Mouse (Mus musculus): ENCODE results near the gene Acer2. TPM values are rescaled to one million over a fixed set of nuclear protein-coding genes. Genes with fewer than 3 reads are reported as not detected.

Gene Acer2
- total and polyA plus RNA-seq, 3 experiments, result 0.09 to 0.29 (median 0.13) TPM

GRCm38 (mm10) chr4:86898791-86899474, 24.7 kb downstream of the Acer2 start:
- DNase-seq (ENCODE audit: extremely low read depth), result no peak
- H3K36me3 ChIP-seq (replicated peaks in 1 of 2; ENCODE audit: control insufficient read depth in 1 of 2, insufficient read depth in 1 of 2, low read length in 1 of 2), result no peaks in the 10 kb centered on the region
- H3K4me2 ChIP-seq (ENCODE audit: insufficient read depth, low read depth, poor library complexity, severe bottlenecking), result no peak overlapping the region
- no peak overlapping the region for H3K27ac ChIP-seq (ENCODE audit: insufficient read depth, low read depth)
- H3K9ac ChIP-seq (ENCODE audit: insufficient read depth, low read depth), result no peak overlapping the region
- H3K27me3 ChIP-seq (replicated peaks), result no peaks in the 10 kb centered on the region
- H3K79me2 ChIP-seq (replicated peaks; ENCODE audit: control insufficient read depth, extremely low read depth, insufficient read depth, poor library complexity, severe bottlenecking), result no peaks in the 10 kb centered on the region
- TF ChIP-seq MXI1 (IDR thresholded peaks at IDR 0.05; ENCODE audit: low read depth, low read length) (no peak), MYC (IDR thresholded peaks at IDR 0.05; ENCODE audit: low read depth, low read length) (no peak), PAX5 (IDR thresholded peaks at IDR 0.05; ENCODE audit: low read length) (no peak), CHD1 (IDR thresholded peaks at IDR 0.05; ENCODE audit: low read depth, low read length) (no peak)
- in situ Hi-C loops (cut with MboI; ENCODE audit: low pct_ligation_motif_present, low pct_unique_long_range_greater_than_20kb, low sequenced_read_pairs) (no loop called here), dilution Hi-C loops (cut with MboI; ENCODE audit: extremely low pct_ligation_motif_present, extremely low pct_unique_long_range_greater_than_20kb, low sequenced_read_pairs) (no loop called here)
- no peak overlapping the region for H3K4me3 ChIP-seq (replicated peaks in 1 of 3; ENCODE audit: low read depth in 2 of 3, low read length in 2 of 3, poor library complexity in 1 of 3)
- no peaks in the 10 kb centered on the region for H3K9me3 ChIP-seq (replicated peaks; ENCODE audit: low read length)
- no peaks in the 10 kb centered on the region for H3K4me1 ChIP-seq (ENCODE audit: control insufficient read depth in 1 of 2, insufficient read depth in 2 of 2)

- H3K4me3 ChIP-seq (replicated peaks in 1 of 3; ENCODE audit: low read depth in 2 of 3, low read length in 2 of 3, poor library complexity in 1 of 3), result no peak overlapping the region
- in situ Hi-C loops (cut with MboI; ENCODE audit: low pct_ligation_motif_present, low pct_unique_long_range_greater_than_20kb, low sequenced_read_pairs), result no loop called here
- dilution Hi-C loops (cut with MboI; ENCODE audit: extremely low pct_ligation_motif_present, extremely low pct_unique_long_range_greater_than_20kb, low sequenced_read_pairs), result no loop called here
These were observed 28.2 kb downstream of the Acer2 start for GRCm38 (mm10) chr4:86902351-86902750.

GRCm38 (mm10) chr4:86904969-86905368, 30.8 kb downstream of the Acer2 start:
- Histone ChIP-seq H3K4me2 (ENCODE audit: insufficient read depth, low read depth, poor library complexity, severe bottlenecking) (no peak overlapping the region), H3K4me1 (ENCODE audit: control insufficient read depth in 1 of 2, insufficient read depth in 2 of 2) (no peaks in the 10 kb centered on the region), H3K4me3 (replicated peaks in 1 of 3; ENCODE audit: low read depth in 2 of 3, low read length in 2 of 3, poor library complexity in 1 of 3) (no peak overlapping the region), H3K27ac (ENCODE audit: insufficient read depth, low read depth) (no peak overlapping the region), H3K36me3 (replicated peaks in 1 of 2; ENCODE audit: control insufficient read depth in 1 of 2, insufficient read depth in 1 of 2, low read length in 1 of 2) (no peaks in the 10 kb centered on the region), H3K27me3 (replicated peaks) (no peaks in the 10 kb centered on the region), H3K79me2 (replicated peaks; ENCODE audit: control insufficient read depth, extremely low read depth, insufficient read depth, poor library complexity, severe bottlenecking) (no peaks in the 10 kb centered on the region), H3K9me3 (replicated peaks; ENCODE audit: low read length) (no peaks in the 10 kb centered on the region), H3K9ac (ENCODE audit: insufficient read depth, low read depth) (no peak overlapping the region)
- in situ Hi-C loops (cut with MboI; ENCODE audit: low pct_ligation_motif_present, low pct_unique_long_range_greater_than_20kb, low sequenced_read_pairs) (no loop called here), dilution Hi-C loops (cut with MboI; ENCODE audit: extremely low pct_ligation_motif_present, extremely low pct_unique_long_range_greater_than_20kb, low sequenced_read_pairs) (no loop called here)
- peak; percentile 33 for DNase-seq (ENCODE audit: extremely low read depth)
- peak; percentile 10; the same call in 1 of the 2 replicates for TF ChIP-seq SMC3 (IDR thresholded peaks at IDR 0.05; ENCODE audit: low read depth, low read length)
- TF ChIP-seq POLR2AphosphoS2 (IDR thresholded peaks at IDR 0.05; ENCODE audit: low read depth, low read length), result no peak
- peak; percentile 55 to 64 for TF ChIP-seq CTCF (conservative IDR thresholded peaks at IDR 0.05 in 1 of 2, IDR thresholded peaks at IDR 0.05 in 1 of 2; ENCODE audit: low read depth in 2 of 2, low read length in 2 of 2)

More at GRCm38 (mm10) chr4:86902351-86902750, 28.2 kb downstream of the Acer2 start:
- H3K9me3 ChIP-seq (replicated peaks; ENCODE audit: low read length), result no peaks in the 10 kb centered on the region
- DNase-seq (ENCODE audit: extremely low read depth), result no peak
- H3K36me3 ChIP-seq (replicated peaks in 1 of 2; ENCODE audit: control insufficient read depth in 1 of 2, insufficient read depth in 1 of 2, low read length in 1 of 2), result no peaks in the 10 kb centered on the region
- no peaks in the 10 kb centered on the region for H3K79me2 ChIP-seq (replicated peaks; ENCODE audit: control insufficient read depth, extremely low read depth, insufficient read depth, poor library complexity, severe bottlenecking)
- H3K4me1 ChIP-seq (ENCODE audit: control insufficient read depth in 1 of 2, insufficient read depth in 2 of 2), result no peaks in the 10 kb centered on the region
- H3K4me2 ChIP-seq (ENCODE audit: insufficient read depth, low read depth, poor library complexity, severe bottlenecking), result no peak overlapping the region
- H3K27ac ChIP-seq (ENCODE audit: insufficient read depth, low read depth), result no peak overlapping the region
- no peaks in the 10 kb centered on the region for H3K27me3 ChIP-seq (replicated peaks)
- TF ChIP-seq CHD2 (IDR thresholded peaks at IDR 0.05; ENCODE audit: low read length) (no peak), USF1 (IDR thresholded peaks at IDR 0.05; ENCODE audit: low read depth, low read length) (no peak), ZNF384 (IDR thresholded peaks at IDR 0.05; ENCODE audit: low read depth, low read length) (no peak), HCFC1 (IDR thresholded peaks at IDR 0.05; ENCODE audit: low read depth, low read length) (no peak), MAX (IDR thresholded peaks at IDR 0.05; ENCODE audit: low read length) (no peak), SIN3A (IDR thresholded peaks at IDR 0.05; ENCODE audit: low read length) (no peak), E2F4 (IDR thresholded peaks at IDR 0.05; ENCODE audit: insufficient replicate concordance, low read depth, low read length) (no peak), ELF1 (IDR thresholded peaks at IDR 0.05; ENCODE audit: low read depth, low read length) (no peak), KAT2A (IDR thresholded peaks at IDR 0.05; ENCODE audit: insufficient replicate concordance, low read length) (no peak)
- H3K9ac ChIP-seq (ENCODE audit: insufficient read depth, low read depth), result no peak overlapping the region
